Mouse (Mus musculus) thymus, postnatal 25 days (tissue): Measurements from ENCODE around the gene Fam83d.

ENCODE experiments used
- DNase-seq: peaks from one replicate; pipeline ENCODE4 v3.0.0; 2022

Gene Fam83d

GRCm38 (mm10) chr2:158828124-158828523, 60.2 kb downstream of the Fam83d start:
- DNase-seq = no peak

GRCm38 (mm10) chr2:158829746-158830145, 61.9 kb downstream of the Fam83d start:
- no peak for DNase-seq

GRCm38 (mm10) chr2:158833221-158833620, 65.3 kb downstream of the Fam83d start:
- no peak for DNase-seq

- DNase-seq = no peak
These were observed 65.8 kb downstream of the Fam83d start for GRCm38 (mm10) chr2:158833645-158834044.
